Mouse (Mus musculus): ENCODE results near the gene Map7.

DNA sequence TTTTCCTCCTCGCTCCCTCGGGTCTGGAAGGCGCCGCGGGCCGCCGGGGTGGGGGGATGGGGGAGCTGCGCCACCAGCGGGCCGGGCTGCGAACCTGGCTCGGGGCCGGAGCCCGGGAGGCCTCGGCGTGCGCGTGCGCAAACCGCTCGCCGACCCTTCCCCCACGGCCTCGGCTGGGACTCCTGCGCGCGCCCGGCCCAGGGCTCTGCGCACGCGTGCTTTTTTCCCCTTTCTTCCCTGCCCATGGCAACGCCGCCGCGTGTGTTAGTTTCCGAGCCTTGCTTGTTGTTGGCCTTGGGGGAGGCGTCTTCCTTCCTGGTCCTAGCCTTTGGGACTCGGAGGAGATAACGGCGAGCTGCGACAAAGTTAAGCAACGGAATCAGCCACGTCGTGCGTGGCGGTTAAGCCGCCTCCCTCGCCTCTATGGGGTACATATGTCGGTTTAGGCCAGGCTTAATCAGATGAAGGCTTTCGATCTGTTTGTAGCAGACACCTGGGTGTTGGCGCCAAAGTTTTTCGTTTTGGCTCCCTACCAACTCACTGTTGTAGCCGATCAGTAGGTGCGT lies 164.5 kb downstream of the Map7 start:
- no peak for TF ChIP-seq CTCF (conservative IDR thresholded peaks at IDR 0.05; ENCODE audit: insufficient read depth, insufficient read length, low read depth, low read length)
- TF ChIP-seq POLR2A (IDR thresholded peaks at IDR 0.05; ENCODE audit: low read depth, low read length) = no peak
